Mouse (Mus musculus): ENCODE measurements at regions not wholly inside any gene's neighbourhood (a gene's known extent, or its start where the extent isn't known, plus 50 kb on each side); places are given as distances from the start of the nearest gene placed in this dataset.

DNA sequence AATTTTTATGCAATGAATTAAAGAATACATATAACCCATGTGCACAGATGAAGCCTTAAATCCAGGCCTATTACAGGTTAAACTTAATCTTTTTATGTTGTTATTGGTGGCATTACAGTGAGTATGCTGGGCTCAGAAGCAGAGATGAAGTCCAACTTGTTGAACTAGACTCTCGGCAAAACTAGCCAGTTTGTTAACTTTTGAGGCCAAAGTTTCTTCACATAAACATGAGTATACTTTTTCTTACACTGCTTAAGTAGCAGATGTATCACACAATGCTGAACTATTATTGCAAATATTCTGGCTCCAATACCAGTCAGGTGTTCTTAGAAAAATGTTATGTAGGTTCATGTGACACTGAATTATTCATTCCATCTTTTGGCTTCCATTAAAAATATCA, 592.4 kb upstream of the Cited2 start:
- TF ChIP-seq EP300 (IDR thresholded peaks at IDR 0.05; ENCODE audit: insufficient read depth, low read depth, low read length), result no peak
- no peak for TF ChIP-seq CTCF (IDR thresholded peaks at IDR 0.05)

Measured in heart, adult 2 months (tissue).